Mouse (Mus musculus): ENCODE results near the gene Ofd1.

Gene Ofd1

DNA sequence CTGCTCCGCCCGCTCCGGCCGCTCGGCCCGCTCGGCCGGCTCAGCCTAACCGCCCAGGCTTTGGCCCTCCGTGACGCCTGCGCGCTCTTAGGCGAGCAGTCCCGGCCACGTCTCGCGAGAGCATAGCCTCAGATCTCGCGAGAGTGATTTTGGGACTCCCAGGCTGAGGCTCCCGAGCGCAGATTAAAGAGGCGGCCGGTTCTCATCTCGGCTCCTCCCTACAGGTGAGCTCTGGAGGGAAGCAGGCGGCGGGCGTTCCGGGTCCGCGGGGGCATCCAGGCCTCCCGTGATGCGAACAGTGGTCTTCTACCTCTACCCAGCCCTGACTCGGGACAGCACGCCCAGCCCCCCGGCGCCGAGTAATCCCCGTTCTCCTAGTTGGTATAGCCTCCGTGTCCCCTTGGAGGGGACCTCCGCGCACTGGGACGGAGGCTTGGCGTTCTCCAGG is at the start of gene Ofd1:
Gene Ofd1 (minus strand): TSS at position 89 of the 448 bp plus-strand sequence.
- in situ Hi-C loops (cut with MboI; ENCODE audit: low pct_unique_long_range_greater_than_20kb in 1 of 2, low sequenced_read_pairs in 2 of 2, unreplicated experiment in 1 of 2) = no loop called here

DNA sequence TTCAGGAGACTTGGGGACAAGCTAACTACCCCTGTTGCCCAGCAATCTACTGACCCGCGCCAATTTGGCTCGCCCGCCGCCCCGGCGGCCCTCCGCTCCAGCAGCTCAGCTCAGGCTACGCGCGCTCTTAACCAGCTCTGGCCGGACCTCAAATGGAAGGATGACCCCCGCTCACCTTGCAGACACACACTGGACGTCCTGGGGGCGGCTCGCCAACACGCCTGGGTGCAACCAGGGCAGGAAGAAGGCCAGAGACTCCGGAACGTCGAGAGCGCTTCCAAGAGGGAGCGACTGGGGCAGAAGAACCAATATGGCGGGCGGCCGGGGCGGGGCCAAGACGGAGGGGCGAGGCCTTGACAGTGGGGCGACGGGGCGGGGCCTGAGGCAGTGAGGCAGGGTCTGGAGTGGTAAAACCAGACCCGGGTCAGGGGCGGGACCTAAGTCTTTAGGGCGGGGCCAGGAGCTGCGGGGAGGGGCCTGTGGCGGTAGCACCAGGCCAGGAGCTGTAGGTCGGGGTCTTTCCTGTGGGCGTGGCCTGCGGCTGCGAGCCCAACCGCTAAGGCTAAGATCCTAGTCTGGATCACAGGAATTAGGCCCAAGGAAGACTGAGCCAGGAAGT is 39.0 kb upstream of the Ofd1 start, which contains the start of gene Rab9:
Gene Rab9 (minus strand): TSS at position 503 of the 619 bp plus-strand sequence.
- in situ Hi-C loops (cut with MboI; ENCODE audit: low pct_unique_long_range_greater_than_20kb in 1 of 2, low sequenced_read_pairs in 2 of 2, unreplicated experiment in 1 of 2) = no loop called here

GRCm38 (mm10) chrX:166478631-166479364 is 38.3 kb upstream of the Ofd1 start:
- in situ Hi-C loops (cut with MboI; ENCODE audit: low pct_unique_long_range_greater_than_20kb in 1 of 2, low sequenced_read_pairs in 2 of 2, unreplicated experiment in 1 of 2) = no loop called here

DNA sequence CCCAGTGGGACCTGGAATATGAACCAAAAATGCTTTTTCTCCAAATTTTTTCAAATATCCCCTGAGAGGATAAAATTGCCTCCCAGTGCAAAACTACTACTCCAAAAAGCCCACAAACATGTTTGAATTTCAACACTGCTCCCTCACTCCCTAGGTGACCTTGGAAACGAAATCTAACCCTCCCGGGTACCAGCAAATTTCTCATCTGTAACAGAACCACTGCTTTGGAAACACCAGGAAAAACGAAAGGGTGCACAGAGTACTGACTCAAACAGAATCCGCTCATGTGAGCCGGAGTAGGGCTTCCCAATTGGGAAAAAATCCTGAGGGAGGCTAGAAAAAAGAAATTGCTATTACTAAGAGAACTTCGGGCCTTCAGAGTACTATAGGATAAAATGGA is 36.9 kb upstream of the Ofd1 start:
- in situ Hi-C loops (cut with MboI; ENCODE audit: low pct_unique_long_range_greater_than_20kb in 1 of 2, low sequenced_read_pairs in 2 of 2, unreplicated experiment in 1 of 2) = no loop called here

- in situ Hi-C loops (cut with MboI; ENCODE audit: low pct_unique_long_range_greater_than_20kb in 1 of 2, low sequenced_read_pairs in 2 of 2, unreplicated experiment in 1 of 2) = no loop called here
Measured at GRCm38 (mm10) chrX:166472612-166473011, 32.1 kb upstream of the Ofd1 start.

GRCm38 (mm10) chrX:166468321-166468720 is 27.8 kb upstream of the Ofd1 start:
- in situ Hi-C loops (cut with MboI; ENCODE audit: low pct_unique_long_range_greater_than_20kb in 1 of 2, low sequenced_read_pairs in 2 of 2, unreplicated experiment in 1 of 2) = no loop called here

GRCm38 (mm10) chrX:166455525-166455924 is 15.0 kb upstream of the Ofd1 start:
- in situ Hi-C loops (cut with MboI; ENCODE audit: low pct_unique_long_range_greater_than_20kb in 1 of 2, low sequenced_read_pairs in 2 of 2, unreplicated experiment in 1 of 2) = no loop called here

DNA sequence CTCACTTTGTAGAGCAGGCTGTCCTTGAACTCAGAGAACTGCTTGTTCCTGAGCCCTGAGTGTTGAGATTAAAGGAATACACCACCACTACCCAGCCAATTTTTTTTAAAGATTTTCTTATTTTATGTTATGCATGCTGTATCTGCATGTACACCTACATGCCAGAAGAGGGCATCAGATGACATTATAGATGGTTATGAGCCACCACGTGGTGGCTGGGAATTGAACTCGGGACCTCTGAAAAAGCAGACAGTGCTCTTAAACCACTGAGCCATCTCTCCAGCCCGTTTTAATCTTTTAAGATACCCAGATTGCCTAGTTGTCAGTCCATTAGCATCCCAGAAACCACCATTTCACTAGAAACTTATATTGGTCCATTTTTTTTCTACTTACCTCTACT is 13.8 kb upstream of the Ofd1 start:
- in situ Hi-C loops (cut with MboI; ENCODE audit: low pct_unique_long_range_greater_than_20kb in 1 of 2, low sequenced_read_pairs in 2 of 2, unreplicated experiment in 1 of 2) = no loop called here

- in situ Hi-C loops (cut with MboI; ENCODE audit: low pct_unique_long_range_greater_than_20kb in 1 of 2, low sequenced_read_pairs in 2 of 2, unreplicated experiment in 1 of 2) = no loop called here
Measured at GRCm38 (mm10) chrX:166453532-166453931, 13.0 kb upstream of the Ofd1 start.

DNA sequence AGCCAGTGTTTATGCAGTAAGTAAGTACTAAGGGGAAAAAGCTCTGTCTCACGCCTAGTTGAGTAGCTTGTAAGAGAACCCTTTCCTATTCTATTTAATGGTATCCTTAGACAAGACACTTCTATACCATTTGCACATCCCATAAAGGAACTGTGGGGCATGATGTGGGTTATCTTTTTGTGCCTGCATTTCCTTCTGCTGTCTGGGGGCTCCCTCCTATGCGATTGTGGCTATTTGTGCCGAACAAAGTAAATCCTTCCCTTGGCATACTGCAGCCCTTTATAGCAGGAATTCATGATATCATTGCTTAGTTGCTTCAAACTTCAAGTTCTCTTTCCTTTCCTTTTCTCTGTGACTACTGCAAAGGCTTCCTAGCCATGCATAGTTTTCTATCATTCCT is 4.0 kb upstream of the Ofd1 start:
- in situ Hi-C loops (cut with MboI; ENCODE audit: low pct_unique_long_range_greater_than_20kb in 1 of 2, low sequenced_read_pairs in 2 of 2, unreplicated experiment in 1 of 2) = no loop called here

DNA sequence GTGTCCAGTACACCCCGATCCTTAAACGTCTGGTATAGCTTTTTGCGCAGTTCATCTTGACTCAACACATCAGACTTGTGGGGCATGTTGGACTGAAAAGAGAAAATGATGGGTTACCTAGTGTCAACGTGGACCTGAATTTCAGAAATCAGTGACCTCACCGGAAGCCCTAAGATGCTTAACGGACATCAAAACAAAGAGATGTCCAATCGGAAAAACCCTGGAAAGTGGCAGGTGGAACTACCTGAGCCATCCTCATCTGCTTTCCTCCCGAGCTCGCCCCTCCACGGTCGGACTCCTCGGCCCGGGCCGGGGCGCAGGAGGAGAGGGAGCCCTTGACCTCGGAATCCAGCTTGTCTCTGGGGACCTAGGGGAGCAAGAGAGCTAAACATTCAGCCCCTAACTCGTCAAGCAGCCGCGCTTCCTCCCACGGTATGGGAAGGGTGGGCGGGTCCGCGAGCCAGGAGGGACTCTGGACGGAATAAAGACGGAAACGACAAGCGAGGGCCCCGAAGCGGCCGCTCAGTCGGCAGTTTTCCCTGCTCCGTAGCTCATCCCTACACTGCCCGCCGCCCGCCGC is 378 bp downstream of the Ofd1 start, which contains the start of gene Trappc2:
Gene Trappc2 (plus strand): TSS at position 539 of the 580 bp plus-strand sequence.
- in situ Hi-C loops (cut with MboI; ENCODE audit: low pct_unique_long_range_greater_than_20kb in 1 of 2, low sequenced_read_pairs in 2 of 2, unreplicated experiment in 1 of 2) = no loop called here

DNA sequence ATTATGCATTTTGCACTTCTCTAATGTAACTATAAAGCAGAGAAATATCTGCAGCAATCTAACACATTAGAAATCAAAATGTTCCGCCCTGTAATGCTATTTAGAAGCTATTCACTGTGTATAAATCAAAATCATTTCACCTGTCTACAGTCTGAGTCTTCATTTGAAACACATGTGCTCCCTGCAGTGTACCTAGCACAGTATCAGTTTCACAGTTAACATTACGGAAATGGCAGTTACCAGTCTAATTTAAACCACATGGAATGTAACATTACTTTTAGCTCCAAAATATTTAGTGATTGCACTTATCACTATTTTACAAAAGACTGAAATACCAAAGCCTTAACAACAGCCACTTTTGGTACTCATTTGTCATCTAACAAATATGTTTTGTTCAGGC is 5.7 kb downstream of the Ofd1 start:
- in situ Hi-C loops (cut with MboI; ENCODE audit: low pct_unique_long_range_greater_than_20kb in 1 of 2, low sequenced_read_pairs in 2 of 2, unreplicated experiment in 1 of 2) = no loop called here

DNA sequence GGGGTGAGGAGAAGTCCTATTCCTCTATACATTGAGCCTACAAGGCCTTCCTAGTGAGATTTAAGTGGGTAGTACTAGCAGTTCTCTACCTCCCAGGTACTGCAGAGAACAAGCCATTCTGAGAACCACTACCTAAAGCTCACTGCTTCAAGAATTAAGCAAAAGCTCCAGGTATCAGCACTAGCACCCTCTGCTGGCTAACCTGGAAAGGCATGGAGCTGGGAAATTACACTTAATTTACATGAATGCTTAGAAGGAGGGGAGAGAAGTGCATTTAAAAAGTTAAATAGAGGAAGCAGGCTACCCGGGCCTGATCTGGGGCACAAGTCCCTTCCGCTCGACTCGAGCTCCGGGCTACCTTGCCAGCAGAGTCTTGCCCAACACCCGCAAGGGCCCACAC is 24.3 kb downstream of the Ofd1 start:
- in situ Hi-C loops (cut with MboI; ENCODE audit: low pct_unique_long_range_greater_than_20kb in 1 of 2, low sequenced_read_pairs in 2 of 2, unreplicated experiment in 1 of 2) = no loop called here

GRCm38 (mm10) chrX:166407865-166408264 is 32.6 kb downstream of the Ofd1 start:
- in situ Hi-C loops (cut with MboI; ENCODE audit: low pct_unique_long_range_greater_than_20kb in 1 of 2, low sequenced_read_pairs in 2 of 2, unreplicated experiment in 1 of 2) = no loop called here

GRCm38 (mm10) chrX:166393753-166394152 is 46.8 kb downstream of the Ofd1 start:
- in situ Hi-C loops (cut with MboI; ENCODE audit: low pct_unique_long_range_greater_than_20kb in 1 of 2, low sequenced_read_pairs in 2 of 2, unreplicated experiment in 1 of 2) = no loop called here

- in situ Hi-C loops (cut with MboI; ENCODE audit: low pct_unique_long_range_greater_than_20kb in 1 of 2, low sequenced_read_pairs in 2 of 2, unreplicated experiment in 1 of 2) = no loop called here
Measured at GRCm38 (mm10) chrX:166386656-166387055, 53.8 kb downstream of the Ofd1 start.

GRCm38 (mm10) chrX:166384935-166385334 is 55.6 kb downstream of the Ofd1 start:
- in situ Hi-C loops (cut with MboI; ENCODE audit: low pct_unique_long_range_greater_than_20kb in 1 of 2, low sequenced_read_pairs in 2 of 2, unreplicated experiment in 1 of 2) = no loop called here

DNA sequence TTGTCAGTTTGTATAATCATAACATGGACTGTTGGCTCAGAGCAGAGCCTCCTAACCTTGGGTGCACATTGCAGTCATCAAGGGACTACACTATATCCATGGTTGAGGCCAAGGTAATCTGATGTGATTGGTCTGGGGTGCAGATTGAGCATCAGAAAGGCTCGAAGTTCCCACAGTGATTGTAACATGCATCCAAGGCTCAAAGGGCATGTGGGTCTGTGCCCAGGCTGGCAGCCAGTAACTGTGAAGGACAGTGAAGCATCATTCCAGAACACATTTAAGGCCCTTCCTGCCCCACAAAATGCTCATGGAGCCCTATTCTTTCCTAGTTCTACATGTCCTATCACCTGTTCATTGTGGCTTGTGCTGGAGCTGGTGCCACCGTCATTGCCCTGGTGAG is 56.9 kb downstream of the Ofd1 start:
- in situ Hi-C loops (cut with MboI; ENCODE audit: low pct_unique_long_range_greater_than_20kb in 1 of 2, low sequenced_read_pairs in 2 of 2, unreplicated experiment in 1 of 2) = no loop called here

DNA sequence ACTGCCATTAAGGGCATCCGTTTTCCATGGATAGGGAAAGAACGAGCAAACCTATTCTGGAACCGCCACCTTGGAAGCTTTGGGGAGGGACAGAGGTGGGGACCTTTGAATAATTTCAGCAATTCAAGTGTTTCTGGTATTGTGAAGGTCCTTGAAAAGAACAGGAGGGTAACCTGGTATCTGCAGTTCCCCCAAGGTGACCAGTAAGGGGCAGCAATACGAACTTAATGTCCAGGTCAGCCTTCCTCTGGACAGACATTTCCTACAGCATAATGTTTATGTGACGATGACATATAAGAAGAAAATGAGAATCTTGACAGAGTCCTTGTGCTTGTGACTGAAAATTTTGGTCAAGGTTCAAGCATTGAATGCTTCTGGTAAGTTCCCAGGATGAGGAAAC is 61.9 kb downstream of the Ofd1 start:
- in situ Hi-C loops (cut with MboI; ENCODE audit: low pct_unique_long_range_greater_than_20kb in 1 of 2, low sequenced_read_pairs in 2 of 2, unreplicated experiment in 1 of 2) = no loop called here
